9 mouse cellular contexts compared by ENCODE assay signal in the genomic region with DNA sequence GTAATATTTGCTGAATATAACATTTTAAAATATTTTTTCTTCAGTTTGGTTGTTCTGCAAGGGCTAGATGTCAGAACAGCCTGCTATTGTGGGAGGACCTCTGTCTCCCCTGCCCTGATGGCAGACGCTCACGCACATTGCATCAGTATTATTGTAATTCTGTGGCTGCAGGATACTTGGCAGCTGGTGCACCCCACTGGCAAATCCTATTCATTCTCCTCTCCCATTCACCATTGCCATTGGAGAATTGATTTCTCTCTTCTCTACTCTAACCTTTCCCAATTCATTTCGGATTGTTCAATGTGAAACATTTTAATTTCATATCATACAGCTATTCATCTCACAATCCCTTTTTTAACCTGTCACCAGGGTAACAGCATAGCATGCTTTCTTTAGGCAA.
DNase-seq lines count a peak whose midpoint lies in the region.
"Had no signal": no experiment of that assay in that cellular context is flagged by ENCODE, and none has a peak within 500 bp of the region (broad histone marks: within the 10 kb centered on the region; RNA-seq: fewer than 3 reads in every experiment).

No protein-coding gene starts in this region.

- peak; percentile 31 to 37 for DNase-seq in cerebellum, adult 18-20 months
- DNase-seq in cerebellum, adult 11 months: no peak
- DNase-seq in adipocyte (ENCODE audit: low spot score): peak; percentile 46
- peak; percentile 27 for DNase-seq in hindbrain, embryonic 10.5 days (ENCODE audit: low spot score)
- peak; percentile 27 for DNase-seq in midbrain, embryonic 10.5 days (ENCODE audit: low spot score)
- DNase-seq in lung, postnatal 25 days (ENCODE audit: low spot score): no peak
- no peak for DNase-seq in adrenal gland, adult 2 months
- DNase-seq in frontal cortex, postnatal 14 days (ENCODE audit: low spot score in 2 of 2): no peak

- peak overlapping the region; percentile 37; the same call in 1 of the 2 replicates for H3K27ac ChIP-seq in hindbrain, embryonic 10.5 days
- H3K27ac ChIP-seq in midbrain, embryonic 10.5 days (replicated peaks): peak overlapping the region; percentile 59; the same call in 1 of the 2 replicates
- H3K27ac ChIP-seq: lung, embryonic 15.5 days had no signal

- H3K36me3 ChIP-seq in hindbrain, embryonic 10.5 days: no peaks in the 10 kb centered on the region
- no peaks in the 10 kb centered on the region for H3K36me3 ChIP-seq in midbrain, embryonic 10.5 days
- H3K36me3 ChIP-seq: lung, embryonic 15.5 days had no signal

- H3K4me3 ChIP-seq in hindbrain, embryonic 10.5 days: no peak overlapping the region
- H3K4me3 ChIP-seq in midbrain, embryonic 10.5 days: no peak overlapping the region
- H3K4me3 ChIP-seq: lung, embryonic 15.5 days had no signal

- 17% methylated on average over 3 of the region's 3 CpGs for WGBS in hindbrain, embryonic 10.5 days
- WGBS in midbrain, embryonic 10.5 days: 17% methylated on average over 3 of the region's 3 CpGs

- peaks cover 26% of the 10 kb centered on the region for H3K4me1 ChIP-seq in hindbrain, embryonic 10.5 days (replicated peaks)
- H3K4me1 ChIP-seq in midbrain, embryonic 10.5 days: peaks cover 25% of the 10 kb centered on the region

- no peaks in the 10 kb centered on the region for H3K9me3 ChIP-seq in hindbrain, embryonic 10.5 days
- H3K9me3 ChIP-seq in midbrain, embryonic 10.5 days (replicated peaks): no peaks in the 10 kb centered on the region
- H3K9me3 ChIP-seq: lung, embryonic 15.5 days had no signal

- no peaks in the 10 kb centered on the region for H3K27me3 ChIP-seq in hindbrain, embryonic 10.5 days (ENCODE audit: insufficient read depth, poor library complexity, severe bottlenecking)
- no peaks in the 10 kb centered on the region for H3K27me3 ChIP-seq in midbrain, embryonic 10.5 days (ENCODE audit: low read depth, poor library complexity, severe bottlenecking)
- H3K27me3 ChIP-seq: lung, embryonic 15.5 days had no signal

Comparison
In these comparisons a context has a peak if more than half of its experiments do, and no peak if none do; other contexts are left out.
1. DNase-seq: peak in cerebellum, adult 18-20 months (2 of 2), adipocyte (single experiment), hindbrain, embryonic 10.5 days (single experiment) and midbrain, embryonic 10.5 days (single experiment); none in cerebellum, adult 11 months (single experiment), lung, postnatal 25 days (single experiment), adrenal gland, adult 2 months (single experiment) and frontal cortex, postnatal 14 days (0 of 2).